Mouse (Mus musculus) C2C12 (cell line): ENCODE measurements around the gene Gp1ba. TPM values are rescaled to one million over a fixed set of nuclear protein-coding genes. Genes with fewer than 3 reads are reported as not detected.

Experiments used
- H3K27me3 ChIP-seq: one replicate; pipeline ENCODE4 v1.6.1; 2011; ENCODE audit not compliant: control insufficient read depth, insufficient read depth, insufficient read length
- H3K36me3 ChIP-seq: one replicate; pipeline ENCODE4 v1.6.1; 2011; ENCODE audit not compliant: control insufficient read depth, insufficient read depth
- H3K4me3 ChIP-seq: one replicate; pipeline ENCODE4 v1.5.1; 2011; ENCODE audit warnings: mild to moderate bottlenecking, control low read depth; ENCODE audit not compliant: poor library complexity, insufficient read depth, severe bottlenecking
- H3K79me2 ChIP-seq: one replicate; pipeline ENCODE4 v1.6.1; 2011; ENCODE audit not compliant: control insufficient read depth, insufficient read depth
- H3K79me3 ChIP-seq: one replicate; pipeline ENCODE4 v1.6.1; 2011; ENCODE audit warnings: low read depth, control low read depth
- H3ac ChIP-seq: one replicate; pipeline ENCODE3; 2011; ENCODE audit warnings: low read depth; ENCODE audit not compliant: control insufficient read depth, insufficient read length
- CEBPB ChIP-seq: IDR thresholded peaks from one replicate; pipeline ENCODE4 v1.6.1; 2011; ENCODE audit warnings: low read depth, mild to moderate bottlenecking, control low read depth, moderate library complexity
- CTCF ChIP-seq: IDR thresholded peaks from one replicate; pipeline ENCODE4 v1.5.1; 2011; ENCODE audit not compliant: control insufficient read depth, insufficient read depth, insufficient read length
- FOSL1 ChIP-seq: IDR thresholded peaks from one replicate; pipeline ENCODE4 v1.8.0; 2011; ENCODE audit warnings: mild to moderate bottlenecking, low read length; ENCODE audit not compliant: poor library complexity, insufficient read depth, severe bottlenecking
- MAX ChIP-seq: IDR thresholded peaks from one replicate; pipeline ENCODE4 v1.6.1; 2011; ENCODE audit warnings: mild to moderate bottlenecking, control low read depth
- MYOD1 ChIP-seq: IDR thresholded peaks from one replicate; pipeline ENCODE4 v1.6.1; 2011; ENCODE audit warnings: low read depth; ENCODE audit not compliant: control insufficient read depth, insufficient read length
- MYOG ChIP-seq: IDR thresholded peaks from one replicate; pipeline ENCODE4 v1.6.1; 2011; ENCODE audit not compliant: control insufficient read depth, insufficient read length; ENCODE audit errors: extremely low read depth
- USF1 ChIP-seq: IDR thresholded peaks from one replicate; pipeline ENCODE4 v1.6.1; 2011; ENCODE audit warnings: low read depth, mild to moderate bottlenecking, control low read depth, moderate library complexity
- polyA plus RNA-seq: library from polyadenylated mRNA; unstranded; fragments of >200 nt; fragmentation: generic; extraction: Trizol; gene quantifications from one replicate; pipeline ENCODE4 v1.2.1, GENCODE M21; 2012; ENCODE audit warnings: missing spikeins

The Gp1ba gene
- polyA plus RNA-seq, 1 experiment = 0.13 TPM

GRCm38 (mm10) chr11:70678092-70678491 is 39.2 kb downstream of the Gp1ba start:
- no peaks in the 10 kb centered on the region for H3K79me2 ChIP-seq
- no peak overlapping the region for H3ac ChIP-seq
- no peaks in the 10 kb centered on the region for H3K79me3 ChIP-seq
- H3K27me3 ChIP-seq = no peaks in the 10 kb centered on the region
- H3K36me3 ChIP-seq = peaks cover 46% of the 10 kb centered on the region
- H3K4me3 ChIP-seq = no peak overlapping the region
- TF ChIP-seq MAX = no peak

GRCm38 (mm10) chr11:70678576-70678975 is 39.7 kb downstream of the Gp1ba start:
- Histone ChIP-seq H3K4me3 (no peak overlapping the region), H3K79me2 (no peaks in the 10 kb centered on the region), H3ac (no peak overlapping the region), H3K79me3 (no peaks in the 10 kb centered on the region), H3K27me3 (no peaks in the 10 kb centered on the region), H3K36me3 (peaks cover 50% of the 10 kb centered on the region)
- TF ChIP-seq FOSL1 (no peak), CEBPB (no peak), CTCF (no peak), MYOD1 (no peak), USF1 (no peak), MAX (no peak), MYOG (no peak)

- Histone ChIP-seq H3K36me3 (peaks cover 52% of the 10 kb centered on the region), H3ac (no peak overlapping the region), H3K4me3 (no peak overlapping the region), H3K79me3 (no peaks in the 10 kb centered on the region), H3K27me3 (no peaks in the 10 kb centered on the region), H3K79me2 (no peaks in the 10 kb centered on the region)
- TF ChIP-seq CTCF (no peak), MYOD1 (no peak), MAX (no peak), USF1 (no peak), FOSL1 (no peak), CEBPB (no peak), MYOG (no peak)
These were observed 40.4 kb downstream of the Gp1ba start for GRCm38 (mm10) chr11:70679361-70679760.

- Histone ChIP-seq H3ac (no peak overlapping the region), H3K79me2 (no peaks in the 10 kb centered on the region), H3K4me3 (no peak overlapping the region), H3K36me3 (peaks cover 58% of the 10 kb centered on the region), H3K79me3 (no peaks in the 10 kb centered on the region), H3K27me3 (no peaks in the 10 kb centered on the region)
- TF ChIP-seq FOSL1 = no peak
- TF ChIP-seq USF1 = no peak
These were observed 41.0 kb downstream of the Gp1ba start for GRCm38 (mm10) chr11:70679894-70680293.

- H3K36me3 ChIP-seq = peaks cover 57% of the 10 kb centered on the region
- no peaks in the 10 kb centered on the region for H3K27me3 ChIP-seq
- H3K79me2 ChIP-seq = no peaks in the 10 kb centered on the region
- H3ac ChIP-seq = no peak overlapping the region
- H3K79me3 ChIP-seq = no peaks in the 10 kb centered on the region
- TF ChIP-seq USF1 (no peak), MYOG (no peak), CTCF (no peak), CEBPB (no peak), FOSL1 (no peak), MAX (no peak), MYOD1 (no peak)
- no peak overlapping the region for H3K4me3 ChIP-seq
These were observed 42.2 kb downstream of the Gp1ba start for GRCm38 (mm10) chr11:70681170-70681569.

GRCm38 (mm10) chr11:70681897-70682581 is 43.1 kb downstream of the Gp1ba start:
- no peaks in the 10 kb centered on the region for H3K79me3 ChIP-seq
- no peak for TF ChIP-seq CEBPB
- no peak for TF ChIP-seq USF1
- TF ChIP-seq MYOD1 = no peak
- no peak for TF ChIP-seq MAX
- TF ChIP-seq FOSL1 = no peak
- no peak for TF ChIP-seq CTCF
- no peak for TF ChIP-seq MYOG
- H3K4me3 ChIP-seq = no peak overlapping the region
- H3K36me3 ChIP-seq = peaks cover 49% of the 10 kb centered on the region
- H3K79me2 ChIP-seq = no peaks in the 10 kb centered on the region
- no peak overlapping the region for H3ac ChIP-seq
- no peaks in the 10 kb centered on the region for H3K27me3 ChIP-seq
